Mouse (Mus musculus) ES-E14 (cell line): ENCODE data around the gene Plac1.

ENCODE experiments used
- CHD2 ChIP-seq: IDR thresholded peaks from 2 replicates; pipeline ENCODE4 v1.6.1; 2014; ENCODE audit warnings: mild to moderate bottlenecking, low read depth, low read length, inconsistent platforms
- HCFC1 ChIP-seq: IDR thresholded peaks from 2 replicates; pipeline ENCODE4 v1.6.1; 2012; ENCODE audit warnings: low read length, inconsistent platforms, borderline replicate concordance; ENCODE audit not compliant: insufficient read depth
- MAFK ChIP-seq: IDR thresholded peaks from 2 replicates; pipeline ENCODE4 v1.6.1; 2014; ENCODE audit warnings: mild to moderate bottlenecking, low read depth, low read length, inconsistent platforms; ENCODE audit not compliant: insufficient read depth
- ZC3H11A ChIP-seq: IDR thresholded peaks from 2 replicates; pipeline ENCODE4 v1.6.1; 2012; ENCODE audit warnings: low read depth, mild to moderate bottlenecking, inconsistent platforms, low read length, borderline replicate concordance

DNA sequence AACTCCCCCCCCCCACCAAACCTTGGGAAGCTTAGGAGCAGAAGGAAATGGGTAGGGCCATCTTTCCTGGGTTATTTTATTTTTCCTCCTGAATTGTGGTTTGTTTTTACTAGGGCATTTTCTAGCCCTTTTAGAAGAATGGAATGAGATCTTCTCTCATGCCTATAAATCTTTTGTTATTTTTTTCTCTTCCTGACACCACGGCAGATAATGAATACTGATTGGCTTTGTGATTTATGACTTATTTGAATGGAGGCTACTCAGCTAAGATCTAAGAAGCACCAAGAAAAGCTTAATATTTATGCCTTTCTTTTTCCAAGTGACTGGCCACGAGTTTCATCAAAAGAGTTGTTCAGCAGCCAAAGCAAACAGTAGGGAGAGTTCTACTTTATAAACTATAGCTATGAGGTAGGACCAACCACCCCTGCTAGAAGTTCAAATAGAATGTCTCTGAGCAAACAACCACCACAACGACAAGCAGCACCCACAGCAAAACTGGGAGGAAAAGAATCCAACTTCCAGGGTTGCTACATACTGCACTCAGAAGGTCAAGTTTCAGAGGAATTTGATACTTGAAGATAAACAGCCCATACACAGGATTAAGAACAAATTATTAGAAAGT lies 35.1 kb downstream of the Plac1 start:
- TF ChIP-seq HCFC1 = no peak
- TF ChIP-seq MAFK = no peak
- no peak for TF ChIP-seq ZC3H11A
- TF ChIP-seq CHD2 = no peak
